Mouse (Mus musculus) hindbrain, embryonic 16.5 days (tissue): ENCODE results near the gene Vamp5. TPM values are rescaled to one million over a fixed set of nuclear protein-coding genes. Genes with fewer than 3 reads are reported as not detected.

ENCODE experiments used
- ATAC-seq: fragments of 200-750 bp; cut with Nextera tagmentation; 2 replicates; pipeline ENCODE4 v1.8.0; 2017; ENCODE audit warnings: moderate TSS enrichment, moderate library complexity
- H3K27ac ChIP-seq: fragments of 300-500 bp; sonication (generic); 2 replicates; pipeline ENCODE4 v1.5.1; 2014; ENCODE audit warnings: low read depth, mild to moderate bottlenecking, control low read depth, low read length, moderate library complexity
- H3K27me3 ChIP-seq: fragments of 300-500 bp; sonication (generic); replicated peaks from 2 replicates; pipeline ENCODE4 v1.6.1; 2014; ENCODE audit warnings: low read length; ENCODE audit not compliant: control insufficient read depth, insufficient read depth
- H3K36me3 ChIP-seq: fragments of 300-500 bp; sonication (generic); 2 replicates; pipeline ENCODE4 v1.6.1; 2014; ENCODE audit warnings: mild to moderate bottlenecking, low read length, moderate library complexity, mixed read lengths; ENCODE audit not compliant: control insufficient read depth, insufficient read depth
- H3K4me1 ChIP-seq: fragments of 300-500 bp; sonication (generic); 2 replicates; pipeline ENCODE4 v1.6.1; 2014; ENCODE audit warnings: low read depth, low read length; ENCODE audit not compliant: control insufficient read depth, insufficient read depth
- H3K4me2 ChIP-seq: fragments of 300-500 bp; sonication (generic); 2 replicates; pipeline ENCODE4 v1.6.1; 2014; ENCODE audit warnings: mild to moderate bottlenecking, low read length, control low read depth, moderate library complexity
- H3K4me3 ChIP-seq: fragments of 300-500 bp; sonication (generic); 2 replicates; pipeline ENCODE4 v1.5.1; 2014; ENCODE audit warnings: mild to moderate bottlenecking, low read length, control low read depth, moderate library complexity
- H3K9ac ChIP-seq: fragments of 300-500 bp; sonication (generic); 2 replicates; pipeline ENCODE4 v1.6.1; 2014; ENCODE audit warnings: low read depth, mild to moderate bottlenecking, control low read depth, low read length, moderate library complexity
- H3K9me3 ChIP-seq: fragments of 300-500 bp; sonication (generic); 2 replicates; pipeline ENCODE4 v1.6.1; 2014; ENCODE audit warnings: mild to moderate bottlenecking, low read length, moderate library complexity; ENCODE audit not compliant: control insufficient read depth
- WGBS: fragments of 180-500 bp; shearing (Covaris S2); extraction: QIAGEN DNeasy Blood & Tissue Kit; methylation state at CpG from one replicate; pipeline ENCODE4 v1.1.7; 2014; 5-methylcytosine and 5-hydroxymethylcytosine counted together
- polyA plus RNA-seq: library from polyadenylated mRNA; unstranded; fragments of >200 nt; fragmentation: Nextera tagmentation; extraction: Ambion mirVana; gene quantifications from 2 replicates; pipeline ENCODE4 v1.2.1, GENCODE M21; 2015

Vamp5 gene
- polyA plus RNA-seq, 1 experiment from 2014 or later: 20.1 TPM

DNA sequence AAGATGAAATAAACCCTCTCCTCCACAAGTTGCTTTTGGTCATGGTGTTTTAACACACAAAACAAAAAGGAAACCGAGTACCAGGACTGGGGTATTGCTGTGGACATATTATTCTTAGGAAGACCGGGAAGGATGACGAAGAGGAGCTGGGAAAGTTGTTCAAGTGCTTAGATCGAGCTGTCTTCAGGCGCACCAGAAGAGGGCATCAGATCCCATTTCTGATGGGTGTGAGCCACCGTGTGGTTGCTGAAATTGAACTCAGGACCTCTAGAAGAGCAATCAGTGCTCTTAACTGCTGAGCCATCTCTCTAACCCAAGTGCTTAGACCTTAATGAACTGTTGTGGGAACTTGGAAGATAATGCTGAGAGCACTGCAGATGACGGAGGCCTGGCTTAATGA lies 16.3 kb downstream of the Vamp5 start:
- WGBS: 52% methylated on average over 7 of the region's 7 CpGs
- H3K36me3 ChIP-seq: peaks cover 4% of the 10 kb centered on the region; the same call in 1 of the 2 replicates
- no peak overlapping the region for H3K9ac ChIP-seq
- no peaks in the 10 kb centered on the region for H3K9me3 ChIP-seq
- no peak overlapping the region for H3K27ac ChIP-seq
- ATAC-seq: no peak
- H3K27me3 ChIP-seq: no peaks in the 10 kb centered on the region; the same call in 1 of the 2 replicates
- H3K4me3 ChIP-seq: no peak overlapping the region
- no peak overlapping the region for H3K4me2 ChIP-seq
- peaks cover 18% of the 10 kb centered on the region for H3K4me1 ChIP-seq

DNA sequence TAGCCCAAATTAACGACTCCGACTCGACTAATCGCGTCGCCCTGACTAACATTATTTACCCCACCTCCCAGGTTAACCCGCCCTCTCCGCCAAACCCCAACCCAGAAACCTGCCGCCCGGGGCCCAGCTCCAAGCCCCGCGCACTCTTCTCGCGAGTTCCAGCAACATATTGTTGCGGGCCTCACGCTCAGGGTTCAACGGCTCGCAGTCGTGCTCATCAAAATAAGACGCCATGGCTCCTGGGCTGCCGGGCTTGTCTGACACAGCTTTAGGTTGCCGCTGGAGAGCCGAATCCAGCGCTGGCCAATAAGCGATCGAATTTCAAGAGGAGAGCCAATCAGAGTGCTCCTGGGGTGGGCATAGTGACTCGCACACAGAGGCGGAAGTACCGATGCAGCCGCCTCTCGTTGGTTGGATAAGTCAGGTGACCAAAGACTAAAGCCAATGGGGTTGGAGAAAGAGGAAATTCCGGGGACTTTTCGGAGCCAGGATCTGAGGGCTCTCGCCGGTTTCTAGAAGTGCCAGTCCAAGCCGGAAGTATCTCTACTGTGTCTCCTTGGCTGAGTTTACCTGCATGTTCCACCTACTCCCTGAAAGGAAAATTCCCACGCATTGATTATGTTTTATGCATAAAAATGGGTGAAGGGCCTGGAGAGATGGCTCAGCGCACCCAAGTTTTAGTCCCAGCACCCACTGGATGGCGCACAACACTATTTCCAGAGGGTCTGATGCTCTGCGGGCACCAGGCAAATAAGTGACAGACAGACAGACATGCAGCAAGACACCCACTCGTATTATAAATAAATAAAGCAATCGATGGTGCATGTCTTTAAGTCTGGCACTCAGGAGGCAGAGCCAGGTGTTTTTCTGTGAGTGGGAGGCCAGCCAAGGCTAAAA lies 17.9 kb downstream of the Vamp5 start:
- H3K27ac ChIP-seq: peak overlapping the region; percentile 80
- peak overlapping the region; percentile 83 for H3K4me2 ChIP-seq
- under 1% methylated on average over 42 of the region's 42 CpGs for WGBS
- peak overlapping the region; percentile 75 for H3K4me3 ChIP-seq
- no peaks in the 10 kb centered on the region for H3K9me3 ChIP-seq
- peak overlapping the region; percentile 81 for H3K9ac ChIP-seq
- ATAC-seq: peak; percentile 98
- H3K4me1 ChIP-seq: peaks cover 18% of the 10 kb centered on the region
- no peaks in the 10 kb centered on the region; the same call in 1 of the 2 replicates for H3K27me3 ChIP-seq
- peaks cover 13% of the 10 kb centered on the region for H3K36me3 ChIP-seq

DNA sequence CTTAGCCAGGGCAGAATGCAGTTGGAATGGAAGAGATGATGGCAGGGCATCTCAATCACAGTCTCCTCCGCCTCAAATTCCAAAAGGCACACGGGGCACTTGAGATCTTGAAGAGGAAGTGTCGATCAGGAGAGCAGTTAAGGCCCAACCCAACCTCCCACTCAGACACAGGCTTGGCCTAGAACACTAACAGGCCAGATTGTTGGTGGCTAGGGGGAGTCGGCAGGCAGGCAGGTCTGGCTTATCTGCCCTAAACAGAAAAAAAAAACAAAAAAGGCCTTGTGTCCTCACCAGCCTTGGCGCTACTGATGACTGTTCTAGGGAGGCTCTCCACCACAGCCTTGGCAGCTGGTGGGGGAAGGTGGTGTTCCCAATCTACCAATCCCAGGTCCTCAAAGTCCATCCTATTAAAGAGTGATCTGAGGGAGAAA lies 19.1 kb downstream of the Vamp5 start:
- H3K4me1 ChIP-seq: peaks cover 25% of the 10 kb centered on the region
- peak overlapping the region; percentile 22; the same call in 1 of the 2 replicates for H3K9ac ChIP-seq
- no peak for ATAC-seq
- no peaks in the 10 kb centered on the region for H3K27me3 ChIP-seq
- H3K4me2 ChIP-seq: peak overlapping the region; percentile 80
- H3K9me3 ChIP-seq: no peaks in the 10 kb centered on the region
- no peak overlapping the region for H3K27ac ChIP-seq
- peaks cover 13% of the 10 kb centered on the region for H3K36me3 ChIP-seq
- WGBS: 81% methylated on average over 5 of the region's 5 CpGs
- peak overlapping the region; percentile 75 for H3K4me3 ChIP-seq

DNA sequence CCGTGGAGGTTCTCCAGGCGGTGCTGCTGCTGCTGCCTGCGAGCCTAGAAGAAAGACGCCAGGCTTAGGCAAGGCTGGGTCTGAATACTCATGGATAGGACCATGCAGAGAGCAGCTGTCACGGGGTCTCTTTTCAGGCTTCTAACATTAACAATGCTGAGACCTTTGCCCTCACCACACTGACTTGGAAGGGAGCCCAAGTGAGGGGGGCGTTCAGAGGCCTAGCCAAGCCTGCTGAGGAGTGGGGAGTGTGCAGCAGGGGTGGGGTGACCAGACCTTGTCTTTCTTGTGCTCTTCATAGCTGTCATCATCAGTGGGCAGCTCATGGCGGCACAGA lies 19.7 kb downstream of the Vamp5 start:
- Histone ChIP-seq H3K4me3 (no peak overlapping the region), H3K4me2 (no peak overlapping the region), H3K9ac (no peak overlapping the region)

DNA sequence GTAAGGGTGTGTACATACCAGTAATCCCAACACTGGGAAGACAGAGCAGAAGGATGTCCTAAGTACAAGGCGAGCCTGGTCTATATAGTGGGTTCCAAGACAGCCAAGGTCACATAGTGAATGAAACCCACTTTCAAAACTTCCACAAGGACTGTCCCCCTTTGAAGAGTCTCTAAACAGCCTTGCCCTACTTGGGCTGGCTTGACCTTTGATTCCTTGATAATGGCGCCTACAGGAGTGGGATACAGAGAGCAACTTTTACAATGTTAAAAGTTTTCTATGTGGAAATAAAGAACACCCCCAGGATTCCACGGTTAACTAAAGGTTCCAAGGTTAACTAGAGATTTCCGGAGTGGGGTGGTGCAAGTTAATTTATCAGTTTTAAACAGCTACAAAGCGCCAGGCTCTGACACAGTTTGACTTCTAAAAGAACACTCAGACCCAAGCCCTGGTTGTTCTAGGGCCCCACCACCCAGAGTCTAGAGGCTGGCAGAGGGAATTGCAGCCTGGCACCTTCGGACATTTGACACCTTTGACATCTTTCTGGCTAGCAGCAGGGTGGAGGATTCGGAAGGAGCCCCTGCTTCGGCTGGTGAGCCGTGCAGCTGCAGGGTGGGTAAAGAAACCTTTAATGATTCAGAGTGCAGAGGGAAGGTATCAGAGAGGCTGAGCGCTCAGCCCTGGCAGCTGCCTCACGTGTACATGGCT lies 20.2 kb downstream of the Vamp5 start:
- WGBS: 73% methylated on average over 11 of the region's 11 CpGs
- Histone ChIP-seq H3K9me3 (no peaks in the 10 kb centered on the region), H3K4me1 (peaks cover 27% of the 10 kb centered on the region)

More for the DNA sequence above, 19.7 kb downstream of the Vamp5 start:
- Histone ChIP-seq H3K9me3 (no peaks in the 10 kb centered on the region), H3K36me3 (peaks cover 13% of the 10 kb centered on the region), H3K27me3 (no peaks in the 10 kb centered on the region), H3K4me1 (peaks cover 27% of the 10 kb centered on the region), H3K27ac (no peak overlapping the region)
- ATAC-seq: no peak
- WGBS: 44% methylated on average over 7 of the region's 7 CpGs

DNA sequence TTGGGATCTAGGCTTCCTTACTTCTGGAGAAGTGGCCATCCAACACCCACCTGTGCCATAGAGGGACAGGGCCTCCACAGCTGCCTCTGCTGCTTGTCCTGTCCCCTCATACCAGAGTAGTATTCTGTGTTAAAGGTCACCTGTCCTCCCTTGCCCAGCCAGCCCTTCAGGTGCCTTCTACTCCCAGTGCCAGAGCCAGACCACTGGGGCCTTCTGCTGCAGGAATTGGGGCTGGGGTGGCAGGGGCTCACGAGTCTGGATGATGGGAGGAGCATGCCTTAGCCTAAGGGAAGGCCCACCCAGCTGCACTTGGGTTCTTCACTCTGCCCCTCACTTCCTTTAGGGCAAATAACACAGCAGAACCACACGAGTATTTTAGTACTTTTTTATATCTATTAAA lies 20.9 kb downstream of the Vamp5 start:
- Histone ChIP-seq H3K36me3 (peaks cover 13% of the 10 kb centered on the region), H3K9ac (no peak overlapping the region), H3K4me3 (no peak overlapping the region), H3K4me1 (peaks cover 34% of the 10 kb centered on the region), H3K4me2 (no peak overlapping the region), H3K9me3 (no peaks in the 10 kb centered on the region), H3K27me3 (no peaks in the 10 kb centered on the region), H3K27ac (no peak overlapping the region)
- ATAC-seq: no peak
- 75% methylated on average over 2 of the region's 2 CpGs for WGBS

More for the DNA sequence above, 20.2 kb downstream of the Vamp5 start:
- Histone ChIP-seq H3K4me2 (no peak overlapping the region), H3K27ac (no peak overlapping the region), H3K4me3 (no peak overlapping the region), H3K9ac (no peak overlapping the region), H3K27me3 (no peaks in the 10 kb centered on the region), H3K36me3 (peaks cover 13% of the 10 kb centered on the region)
- ATAC-seq: no peak

DNA sequence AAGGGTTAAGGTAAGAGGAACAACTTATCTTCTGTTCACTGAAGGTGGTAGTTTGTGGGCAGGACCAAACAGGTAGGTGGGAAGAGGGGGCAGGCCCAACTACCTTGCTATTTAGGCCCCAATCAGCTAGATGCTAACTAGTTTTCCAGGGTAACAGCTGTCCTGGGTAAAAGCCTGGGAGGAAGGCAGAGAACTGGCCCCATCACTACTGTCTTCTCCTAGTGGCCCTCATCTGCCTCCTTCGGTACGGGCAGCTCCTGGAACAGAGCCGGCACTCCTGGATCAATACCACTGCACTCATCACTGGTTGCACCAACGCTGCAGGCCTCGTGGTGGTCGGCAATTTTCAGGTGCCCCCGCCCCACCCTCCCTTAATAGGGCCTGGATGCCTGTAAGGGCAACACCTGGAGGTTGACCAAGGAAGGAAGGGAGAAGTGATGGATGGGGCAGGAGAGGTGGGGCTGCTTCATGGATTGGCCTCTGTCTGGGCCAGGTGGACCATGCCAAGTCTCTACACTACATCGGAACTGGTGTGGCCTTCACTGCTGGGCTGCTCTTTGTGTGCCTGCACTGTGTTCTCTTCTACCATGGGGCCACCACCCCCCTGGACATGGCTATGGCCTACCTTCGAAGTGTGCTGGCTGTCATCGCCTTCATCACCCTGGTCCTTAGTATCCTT lies 22.0 kb downstream of the Vamp5 start:
- H3K27ac ChIP-seq: no peak overlapping the region
- ATAC-seq: no peak
- peaks cover 35% of the 10 kb centered on the region for H3K4me1 ChIP-seq
- H3K36me3 ChIP-seq: peaks cover 13% of the 10 kb centered on the region
- H3K9ac ChIP-seq: no peak overlapping the region
- WGBS: 91% methylated on average over 10 of the region's 10 CpGs
- H3K4me2 ChIP-seq: no peak overlapping the region
- H3K9me3 ChIP-seq: no peaks in the 10 kb centered on the region
- H3K27me3 ChIP-seq: no peaks in the 10 kb centered on the region
- no peak overlapping the region for H3K4me3 ChIP-seq

DNA sequence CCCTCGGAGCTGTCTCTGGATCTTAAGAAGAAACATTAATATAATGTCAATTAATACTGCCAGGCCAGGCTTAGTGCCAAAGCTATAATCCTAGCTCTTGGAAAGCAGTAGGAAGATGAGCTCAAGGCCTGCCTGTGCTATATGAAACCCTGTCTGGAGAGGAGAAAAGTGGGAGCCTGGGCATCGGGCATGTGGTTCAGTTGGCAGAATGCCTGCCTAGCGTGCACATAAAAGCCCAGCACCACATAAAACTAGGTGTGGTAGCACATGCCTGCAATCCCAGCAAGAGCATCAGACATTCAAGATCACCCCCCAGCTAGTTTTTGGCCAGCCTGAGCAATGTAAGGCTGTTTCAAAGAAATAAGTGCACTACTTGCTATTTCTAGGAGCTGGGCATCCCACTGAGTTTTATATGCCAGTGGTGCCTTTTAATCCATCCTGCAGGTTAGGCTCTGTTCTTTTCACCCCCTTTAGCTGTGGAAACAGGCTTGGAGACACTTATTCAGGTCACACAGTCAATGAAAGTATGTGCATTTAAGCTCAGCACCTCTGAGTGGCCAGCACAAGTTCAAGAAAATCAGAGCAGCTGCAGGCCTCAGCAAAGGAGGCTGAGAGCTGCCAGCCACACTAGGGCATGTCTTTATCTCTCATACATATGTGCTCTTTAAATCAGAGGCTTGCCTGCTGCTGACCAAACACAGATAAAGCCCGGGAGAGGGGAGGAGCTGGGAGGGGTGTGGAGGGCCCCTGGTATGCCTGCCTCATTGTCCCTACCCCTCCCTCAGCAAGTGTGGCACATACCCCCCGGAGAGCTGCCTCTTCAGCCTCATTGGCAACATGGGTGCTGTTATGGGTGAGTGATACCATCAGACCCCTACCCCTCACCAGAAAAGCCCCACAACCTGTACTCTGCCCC lies 22.8 kb downstream of the Vamp5 start:
- Histone ChIP-seq H3K4me3 (no peak overlapping the region), H3K36me3 (peaks cover 13% of the 10 kb centered on the region), H3K27me3 (no peaks in the 10 kb centered on the region), H3K9me3 (no peaks in the 10 kb centered on the region), H3K27ac (no peak overlapping the region), H3K4me2 (no peak overlapping the region), H3K9ac (peak overlapping the region; percentile 21; the same call in 1 of the 2 replicates), H3K4me1 (peaks cover 32% of the 10 kb centered on the region)
- ATAC-seq: no peak
- 65% methylated on average over 5 of the region's 5 CpGs for WGBS
